Mouse (Mus musculus) cerebellum, adult 2 months (tissue): ENCODE data around the gene Usp20. TPM values are rescaled to one million over a fixed set of nuclear protein-coding genes. Genes with fewer than 3 reads are reported as not detected.

Experiments used
- DNase-seq, 2 experiments: peaks; one replicate each; pipeline ENCODE4 v3.0.0; 2021
- H3K27ac ChIP-seq: fragments of 200-500 bp; 2 replicates; pipeline ENCODE4 v1.5.1; 2012; ENCODE audit warnings: low read length, control low read depth, inconsistent platforms; ENCODE audit not compliant: insufficient read depth
- H3K27me3 ChIP-seq: fragments of 200-500 bp; 2 replicates; pipeline ENCODE4 v1.6.1; 2012; ENCODE audit warnings: inconsistent platforms, mild to moderate bottlenecking, low read length, moderate library complexity; ENCODE audit not compliant: control insufficient read depth, insufficient read depth
- H3K4me1 ChIP-seq: fragments of 200-500 bp; 2 replicates; pipeline ENCODE4 v1.6.1; 2011; ENCODE audit warnings: low read length; ENCODE audit not compliant: control insufficient read depth, insufficient read depth
- H3K4me3 ChIP-seq: fragments of 200-500 bp; replicated peaks from 2 replicates; pipeline ENCODE3; 2011; ENCODE audit warnings: mild to moderate bottlenecking, low read depth, low read length, control low read depth; ENCODE audit not compliant: insufficient read depth
- CTCF ChIP-seq: fragments of 200-500 bp; IDR thresholded peaks from 2 replicates; pipeline ENCODE4 v1.5.1; 2011; ENCODE audit warnings: low read depth, mild to moderate bottlenecking, control low read depth, low read length, moderate library complexity, borderline replicate concordance; ENCODE audit not compliant: insufficient read depth
- POLR2A ChIP-seq: fragments of 200-500 bp; IDR thresholded peaks from 2 replicates; pipeline ENCODE4 v1.6.1; 2011; ENCODE audit warnings: low read length, control low read depth, borderline replicate concordance; ENCODE audit not compliant: insufficient read depth
- WGBS: fragments of 180-500 bp; shearing (Covaris S2); methylation state at CpG from one replicate; pipeline ENCODE4 v1.1.7; 2018; 5-methylcytosine and 5-hydroxymethylcytosine counted together
- polyA plus RNA-seq: library from polyadenylated mRNA; depleted of rRNA; stranded (reverse); fragments of >200 nt; gene quantifications from 2 replicates; pipeline ENCODE4 v1.2.3, GENCODE M21; 2012

The Usp20 gene
- polyA plus RNA-seq, 1 experiment = 68.6 TPM

- DNase-seq = no peak
- TF ChIP-seq CTCF (peak; percentile 17; the same call in 1 of the 2 replicates), POLR2A (no peak)
- Histone ChIP-seq H3K27me3 (no peaks in the 10 kb centered on the region), H3K4me3 (peak overlapping the region; percentile 68), H3K4me1 (peaks cover 12% of the 10 kb centered on the region), H3K27ac (peak overlapping the region; percentile 10; the same call in 1 of the 2 replicates)
- WGBS = 23% methylated on average over 5 of the region's 5 CpGs
These were observed 29.6 kb upstream of the Usp20 start for GRCm38 (mm10) chr2:30952457-30952823.

GRCm38 (mm10) chr2:30952824-30953490 lies 29.1 kb upstream of the Usp20 start, which contains the start of gene Tor1b:
Gene Tor1b, plus strand, starts transcription at chr2:30952959.
- DNase-seq = peak; percentile 86 to 88
- TF ChIP-seq CTCF (no peak), POLR2A (peak; percentile 97)
- peak within 1 kb of the TSS; percentile 61 for H3K27ac ChIP-seq
- no peaks in the 10 kb centered on the region for H3K27me3 ChIP-seq
- WGBS = under 1% methylated on average over 60 of the region's 60 CpGs
- H3K4me1 ChIP-seq = peaks cover 12% of the 10 kb centered on the region
- peak within 1 kb of the TSS; percentile 68 for H3K4me3 ChIP-seq

- TF ChIP-seq CTCF (no peak), POLR2A (no peak)
- Histone ChIP-seq H3K4me3 (peak overlapping the region; percentile 0), H3K27me3 (no peaks in the 10 kb centered on the region), H3K27ac (no peak overlapping the region), H3K4me1 (peaks cover 12% of the 10 kb centered on the region)
- WGBS = 43% methylated on average over 6 of the region's 6 CpGs
- DNase-seq = no peak
These were observed 27.3 kb upstream of the Usp20 start for GRCm38 (mm10) chr2:30954797-30955196.

- WGBS = 34% methylated on average over 4 of the region's 4 CpGs
- no peak for DNase-seq
These were observed 24.6 kb upstream of the Usp20 start for GRCm38 (mm10) chr2:30957511-30957910.

GRCm38 (mm10) chr2:30958726-30959125 lies 23.4 kb upstream of the Usp20 start:
- Histone ChIP-seq H3K27me3 (no peaks in the 10 kb centered on the region), H3K4me1 (peaks cover 10% of the 10 kb centered on the region), H3K27ac (no peak overlapping the region), H3K4me3 (no peak overlapping the region)
- 88% methylated on average over 14 of the region's 14 CpGs for WGBS
- DNase-seq = no peak
- TF ChIP-seq POLR2A (no peak), CTCF (no peak)

More at GRCm38 (mm10) chr2:30957511-30957910, 24.6 kb upstream of the Usp20 start:
- Histone ChIP-seq H3K4me3 (no peak overlapping the region), H3K27ac (no peak overlapping the region), H3K4me1 (peaks cover 10% of the 10 kb centered on the region), H3K27me3 (no peaks in the 10 kb centered on the region)
- no peak for TF ChIP-seq POLR2A
- TF ChIP-seq CTCF = no peak

- no peak for DNase-seq
- 33% methylated on average over 5 of the region's 5 CpGs for WGBS
- no peak for TF ChIP-seq CTCF
- TF ChIP-seq POLR2A = no peak
- no peaks in the 10 kb centered on the region for H3K27me3 ChIP-seq
- no peak overlapping the region for H3K4me3 ChIP-seq
- no peak overlapping the region for H3K27ac ChIP-seq
- H3K4me1 ChIP-seq = peaks cover 14% of the 10 kb centered on the region; the same call in 1 of the 2 replicates
These were observed 22.2 kb upstream of the Usp20 start for GRCm38 (mm10) chr2:30959856-30960255.

- Histone ChIP-seq H3K27me3 (no peaks in the 10 kb centered on the region), H3K27ac (no peak overlapping the region), H3K4me1 (peaks cover 10% of the 10 kb centered on the region; the same call in 1 of the 2 replicates), H3K4me3 (no peak overlapping the region)
- WGBS = 82% methylated on average over 11 of the region's 11 CpGs
- no peak for DNase-seq
- no peak for TF ChIP-seq POLR2A
- TF ChIP-seq CTCF = no peak
These were observed 19.4 kb upstream of the Usp20 start for GRCm38 (mm10) chr2:30962570-30963254.
